Comparison of ENCODE assay signal across 9 mouse cellular contexts in the genomic region with DNA sequence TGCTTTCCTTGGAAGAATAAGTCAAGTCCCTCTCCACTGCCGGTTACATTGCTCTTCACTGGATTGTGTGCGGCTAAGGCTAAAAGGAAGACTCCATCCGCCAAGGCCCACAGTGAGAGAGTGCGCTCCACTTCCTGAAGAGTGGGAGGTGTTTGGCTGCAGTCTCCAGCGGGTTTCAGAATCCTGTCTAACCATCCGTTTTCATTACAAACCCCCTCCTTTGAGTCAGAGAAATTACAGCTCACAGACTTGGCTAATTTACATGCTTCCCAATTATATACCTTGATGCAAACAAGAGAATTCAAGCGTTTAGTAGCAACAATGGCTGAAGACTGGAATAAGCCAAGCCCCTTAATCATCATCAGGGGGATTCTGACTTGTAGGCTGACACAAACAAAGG. TPM values are rescaled to one million over a fixed set of nuclear protein-coding genes. Genes with fewer than 3 reads are reported as not detected.
DNase-seq lines count a peak whose midpoint lies in the region; ATAC-seq lines count a peak whose summit lies in the region.
"Had no signal": no experiment of that assay in that cellular context is flagged by ENCODE, and none has a peak within 500 bp of the region (broad histone marks: within the 10 kb centered on the region; RNA-seq: fewer than 3 reads in every experiment).

No protein-coding gene starts in this region.

- peak overlapping the region; percentile 38; the same call in 1 of the 2 replicates for H3K27ac ChIP-seq in intestine, embryonic 14.5 days (ENCODE audit: low read depth)
- no peak overlapping the region; the same call in 1 of the 2 replicates for H3K27ac ChIP-seq in intestine, embryonic 16.5 days (ENCODE audit: low read length)
- peak overlapping the region; percentile 70 for H3K27ac ChIP-seq in forebrain, embryonic 11.5 days (ENCODE audit: low read depth, low read length)
- peak overlapping the region; percentile 49 for H3K27ac ChIP-seq in hindbrain, embryonic 15.5 days (replicated peaks)
- peak overlapping the region; percentile 71 for H3K27ac ChIP-seq in midbrain, embryonic 10.5 days (replicated peaks)
- H3K27ac ChIP-seq: limb, embryonic 13.5 days had no signal

- DNase-seq in intestine, embryonic 14.5 days (ENCODE audit: low spot score) = no peak
- DNase-seq in forebrain, embryonic 11.5 days (ENCODE audit: low spot score) = no peak
- no peak for DNase-seq in midbrain, embryonic 10.5 days (ENCODE audit: low spot score)
- no peak for DNase-seq in testis, postnatal 14 days (ENCODE audit: low spot score)
- DNase-seq in urinary bladder, postnatal 36 days (ENCODE audit: low spot score in 2 of 2) = no peak

- no peak overlapping the region for H3K4me2 ChIP-seq in intestine, embryonic 14.5 days (ENCODE audit: low read length)
- no peak overlapping the region for H3K4me2 ChIP-seq in intestine, embryonic 16.5 days (ENCODE audit: low read depth, low read length)
- no peak overlapping the region for H3K4me2 ChIP-seq in forebrain, embryonic 11.5 days (ENCODE audit: low read depth, low read length, severe bottlenecking)
- no peak overlapping the region for H3K4me2 ChIP-seq in hindbrain, embryonic 15.5 days
- H3K4me2 ChIP-seq: limb, embryonic 13.5 days had no signal

- H3K9me3 ChIP-seq in intestine, embryonic 14.5 days (ENCODE audit: control insufficient read depth, low read length) = no peaks in the 10 kb centered on the region
- H3K9me3 ChIP-seq in intestine, embryonic 16.5 days (ENCODE audit: control insufficient read depth, low read length) = no peaks in the 10 kb centered on the region
- no peaks in the 10 kb centered on the region for H3K9me3 ChIP-seq in forebrain, embryonic 11.5 days (ENCODE audit: control insufficient read depth, low read length)
- H3K9me3 ChIP-seq in hindbrain, embryonic 15.5 days = no peaks in the 10 kb centered on the region
- no peaks in the 10 kb centered on the region for H3K9me3 ChIP-seq in midbrain, embryonic 10.5 days (replicated peaks)

- peaks cover 22% of the 10 kb centered on the region for H3K4me1 ChIP-seq in intestine, embryonic 14.5 days (replicated peaks; ENCODE audit: control insufficient read depth, insufficient read depth, low read length)
- H3K4me1 ChIP-seq in intestine, embryonic 16.5 days (ENCODE audit: control insufficient read depth, insufficient read depth, low read length) = no peaks in the 10 kb centered on the region
- peaks cover 9% of the 10 kb centered on the region; the same call in 1 of the 2 replicates for H3K4me1 ChIP-seq in forebrain, embryonic 11.5 days (replicated peaks; ENCODE audit: control insufficient read depth, insufficient read depth, low read length)
- peaks cover 26% of the 10 kb centered on the region for H3K4me1 ChIP-seq in hindbrain, embryonic 15.5 days (replicated peaks)
- H3K4me1 ChIP-seq in midbrain, embryonic 10.5 days = peaks cover 23% of the 10 kb centered on the region

- no peaks in the 10 kb centered on the region for H3K27me3 ChIP-seq in intestine, embryonic 14.5 days (replicated peaks; ENCODE audit: control insufficient read depth, insufficient read depth, low read length)
- no peaks in the 10 kb centered on the region for H3K27me3 ChIP-seq in intestine, embryonic 16.5 days (replicated peaks; ENCODE audit: control insufficient read depth, insufficient read depth, low read length)
- H3K27me3 ChIP-seq in forebrain, embryonic 11.5 days (ENCODE audit: control insufficient read depth, insufficient read depth, low read length) = no peaks in the 10 kb centered on the region
- no peaks in the 10 kb centered on the region for H3K27me3 ChIP-seq in hindbrain, embryonic 15.5 days
- no peaks in the 10 kb centered on the region for H3K27me3 ChIP-seq in midbrain, embryonic 10.5 days (ENCODE audit: low read depth, poor library complexity, severe bottlenecking)
- H3K27me3 ChIP-seq: limb, embryonic 13.5 days had no signal

- ATAC-seq in intestine, embryonic 14.5 days (replicated peaks; ENCODE audit: low FRiP score, low TSS enrichment, low read depth) = no peak
- no peak for ATAC-seq in intestine, embryonic 16.5 days
- peak; percentile 36; the same call in 1 of the 2 replicates for ATAC-seq in forebrain, embryonic 11.5 days (replicated peaks; ENCODE audit: low FRiP score)
- ATAC-seq in hindbrain, embryonic 15.5 days (ENCODE audit: low FRiP score, low read depth) = 0 out of 2 replicates have a peak, but pooled peaks have one; percentile 67
- no peak for ATAC-seq in granulocyte monocyte progenitor cell, adult 5-6 weeks (replicated peaks; ENCODE audit: poor library complexity, severe bottlenecking)

- no peaks in the 10 kb centered on the region for H3K36me3 ChIP-seq in intestine, embryonic 14.5 days (ENCODE audit: control insufficient read depth, insufficient read depth, low read length)
- H3K36me3 ChIP-seq in intestine, embryonic 16.5 days (ENCODE audit: control insufficient read depth, insufficient read depth, low read length) = no peaks in the 10 kb centered on the region
- H3K36me3 ChIP-seq in forebrain, embryonic 11.5 days (ENCODE audit: control insufficient read depth, insufficient read depth, low read length) = no peaks in the 10 kb centered on the region
- H3K36me3 ChIP-seq in hindbrain, embryonic 15.5 days = no peaks in the 10 kb centered on the region
- no peaks in the 10 kb centered on the region for H3K36me3 ChIP-seq in midbrain, embryonic 10.5 days
- H3K36me3 ChIP-seq: limb, embryonic 13.5 days had no signal

- WGBS in intestine, embryonic 14.5 days = 70% methylated on average over 7 of the region's 7 CpGs
- 59% methylated on average over 7 of the region's 7 CpGs for WGBS in intestine, embryonic 16.5 days
- 43% methylated on average over 7 of the region's 7 CpGs for WGBS in forebrain, embryonic 11.5 days
- WGBS in hindbrain, embryonic 15.5 days = 36% methylated on average over 7 of the region's 7 CpGs
- 58% methylated on average over 7 of the region's 7 CpGs for WGBS in midbrain, embryonic 10.5 days

- H3K9ac ChIP-seq in intestine, embryonic 14.5 days (ENCODE audit: low read length) = no peak overlapping the region
- no peak overlapping the region for H3K9ac ChIP-seq in intestine, embryonic 16.5 days (ENCODE audit: low read depth, low read length)
- H3K9ac ChIP-seq in forebrain, embryonic 11.5 days (ENCODE audit: low read length) = no peak overlapping the region
- no peak overlapping the region for H3K9ac ChIP-seq in hindbrain, embryonic 15.5 days
- H3K9ac ChIP-seq: limb, embryonic 13.5 days had no signal

- H3K4me3 ChIP-seq in intestine, embryonic 14.5 days (ENCODE audit: low read depth, low read length) = no peak overlapping the region
- H3K4me3 ChIP-seq in intestine, embryonic 16.5 days (ENCODE audit: low read length) = no peak overlapping the region
- no peak overlapping the region for H3K4me3 ChIP-seq in forebrain, embryonic 11.5 days (ENCODE audit: low read depth, low read length)
- no peak overlapping the region for H3K4me3 ChIP-seq in hindbrain, embryonic 15.5 days
- H3K4me3 ChIP-seq in midbrain, embryonic 10.5 days = no peak overlapping the region
- H3K4me3 ChIP-seq: limb, embryonic 13.5 days had no signal

RNA-seq across cellular contexts. Expression of a gene that starts 55.1 kb away (rescaled TPM):
- polyA plus RNA-seq in intestine, embryonic 14.5 days (2014; fragmentation: Nextera tagmentation; extraction: Ambion mirVana) = 4.2 and 4.3 TPM in 2 replicates
- polyA plus RNA-seq in intestine, embryonic 16.5 days (2015; fragmentation: Nextera tagmentation; extraction: Ambion mirVana) = 3.5 and 3.6 TPM in 2 replicates
- polyA plus RNA-seq in forebrain, embryonic 11.5 days (2014; fragmentation: Nextera tagmentation; extraction: Ambion mirVana) = 9.2 and 13.3 TPM in 2 replicates
- 43.6 and 45.3 TPM in 2 replicates for polyA plus RNA-seq in hindbrain, embryonic 15.5 days (2015; fragmentation: Nextera tagmentation; extraction: Ambion mirVana)
- 18.6 and 22.4 TPM in 2 replicates for polyA plus RNA-seq in midbrain, embryonic 10.5 days (2016; fragmentation: Nextera tagmentation; extraction: Ambion mirVana)
- 3.6 TPM in 2 replicates for total RNA-seq in granulocyte monocyte progenitor cell, adult 5-6 weeks (2014; fragmentation: Nextera tagmentation)
- 3.7 and 4.5 TPM in 2 replicates for total RNA-seq in granulocyte monocyte progenitor cell, adult 5-6 weeks (2017)

Comparison
In these comparisons a context has a peak if more than half of its experiments do, and no peak if none do; other contexts are left out.
1. ATAC-seq: peak in forebrain, embryonic 11.5 days (single experiment) and hindbrain, embryonic 15.5 days (single experiment); none in intestine, embryonic 14.5 days (single experiment), intestine, embryonic 16.5 days (single experiment) and granulocyte monocyte progenitor cell, adult 5-6 weeks (single experiment).